In genomic region chr17:15743379-15743778, GRCm38 (mm10) we compare ENCODE assay signal across 13 mouse cellular contexts. TPM values are rescaled to one million over a fixed set of nuclear protein-coding genes. Genes with fewer than 3 reads are reported as not detected.
DNase-seq lines count a peak whose midpoint lies in the region; ATAC-seq lines count a peak whose summit lies in the region.
"Had no signal": no experiment of that assay in that cellular context is flagged by ENCODE, and none has a peak within 500 bp of the region (broad histone marks: within the 10 kb centered on the region; RNA-seq: fewer than 3 reads in every experiment).

No protein-coding gene starts in this region.

- ATAC-seq in common myeloid progenitor, adult 5-6 weeks (replicated peaks; ENCODE audit: low read depth, poor library complexity, severe bottlenecking) = peak; percentile 85
- ATAC-seq in inflammation-experienced regulatory T-cells, adult 6 months = peak; percentile 82
- ATAC-seq: hindbrain, embryonic 16.5 days; midbrain, embryonic 16.5 days; Patski had no signal

- DNase-seq in adrenal gland, adult 8-10 months = peak; percentile 23
- no peak for DNase-seq in adrenal gland, adult 18-20 months (ENCODE audit: low spot score in 2 of 2)
- peak; percentile 10 to 17 for DNase-seq in spleen, postnatal 36 days (ENCODE audit: low spot score in 2 of 2)
- no peak for DNase-seq in spleen, adult 12 weeks (ENCODE audit: low spot score)
- no peak for DNase-seq in adipocyte (ENCODE audit: low spot score)
- no peak for DNase-seq in urinary bladder, postnatal 25 days (ENCODE audit: low spot score)
- DNase-seq: cerebellum, adult 9-11 months; gastrocnemius, adult 2 months had no signal

RNA-seq across cellular contexts. Expression of gene Chd1, which starts 38.6 kb away (rescaled TPM):
- total RNA-seq in adrenal gland, adult 8-10 months (2022) = 10 to 100 TPM; 29.0 to 38.3 (median 32.7) TPM
- total RNA-seq in adrenal gland, adult 18-20 months (2021) = 10 to 100 TPM; 32.7 to 44.1 TPM
- 75.5 and 100 TPM in 2 replicates for total RNA-seq in common myeloid progenitor, adult 5-6 weeks (2017)
- 10 to 100 TPM; 16.7 to 19.2 (median 18.8) TPM for polyA plus RNA-seq in inflammation-experienced regulatory T-cells, adult 6 months (2017; shearing (Covaris generic))

Comparison
In these comparisons a context has a peak if more than half of its experiments do, and no peak if none do; other contexts are left out.
1. DNase-seq: peak in adrenal gland, adult 8-10 months (single experiment) and spleen, postnatal 36 days (2 of 2); none in adrenal gland, adult 18-20 months (0 of 2), spleen, adult 12 weeks (single experiment), adipocyte (single experiment) and urinary bladder, postnatal 25 days (single experiment).